Mouse (Mus musculus) frontal cortex, adult 2 months (tissue): Measurements from ENCODE around the gene Eif2b3. TPM values are rescaled to one million over a fixed set of nuclear protein-coding genes. Genes with fewer than 3 reads are reported as not detected.
A peak's percentile ranks its signal among the peaks of the same experiment; 100 is the strongest.

ENCODE experiments used
- DNase-seq, 2 experiments: peaks; one replicate each; pipeline ENCODE4 v3.0.0; 2022; ENCODE audit warnings: low spot score in 1 of 2; ENCODE audit errors: extremely low spot score in 1 of 2
- polyA plus RNA-seq: library from polyadenylated mRNA; depleted of rRNA; stranded (reverse); fragments of >200 nt; gene quantifications from 2 replicates; pipeline ENCODE4 v1.2.3, GENCODE M21; 2012

Gene Eif2b3
- polyA plus RNA-seq, 1 experiment = 18.9 TPM

DNA sequence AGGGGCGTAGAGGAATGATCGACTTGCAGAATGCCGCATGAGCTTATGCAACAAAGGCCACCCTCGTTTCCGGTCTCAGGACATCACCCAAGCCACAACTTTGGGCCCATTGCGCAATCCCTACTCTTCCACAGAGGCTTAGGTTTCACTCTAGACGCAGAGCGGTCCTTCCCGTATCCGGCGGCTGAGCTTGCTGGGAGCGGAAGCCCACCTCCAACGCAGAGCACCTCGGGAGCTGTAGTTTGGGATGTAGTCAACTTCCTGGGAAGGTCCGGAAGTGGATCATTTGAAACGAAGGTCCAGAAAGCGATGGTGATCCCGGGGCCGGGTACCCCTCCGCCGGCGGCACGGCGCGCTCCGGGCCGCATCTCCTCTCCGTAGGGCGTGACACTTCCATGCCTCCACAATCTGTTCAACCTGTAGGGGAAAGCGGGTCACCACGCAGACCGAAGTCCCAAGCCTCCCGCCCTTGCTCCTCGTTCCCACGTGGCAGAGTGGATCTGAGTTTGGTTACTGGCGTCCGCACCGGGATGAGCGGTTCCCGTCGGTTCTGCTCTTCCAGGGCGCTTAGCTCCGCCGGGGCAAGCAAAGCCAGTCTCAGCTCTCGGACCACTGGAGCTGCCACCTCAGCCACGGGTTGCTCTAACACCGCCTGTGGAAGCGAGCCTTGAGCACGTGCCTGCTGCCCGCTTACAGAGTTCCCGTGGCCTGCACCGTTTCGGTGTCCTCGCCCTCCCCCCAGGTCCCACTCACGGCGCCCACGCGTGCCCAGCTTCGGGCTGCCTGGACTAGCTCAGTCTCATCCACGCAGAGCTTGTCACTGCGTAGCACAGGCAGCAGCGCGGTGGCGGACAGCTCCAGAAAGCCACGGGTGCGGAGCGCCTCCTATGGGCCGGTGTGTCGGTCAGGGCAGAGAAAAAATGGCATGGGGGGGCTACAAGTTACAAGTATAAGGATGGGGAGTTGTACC lies 101.5 kb downstream of the Eif2b3 start:
- DNase-seq = peak; percentile 97

DNA sequence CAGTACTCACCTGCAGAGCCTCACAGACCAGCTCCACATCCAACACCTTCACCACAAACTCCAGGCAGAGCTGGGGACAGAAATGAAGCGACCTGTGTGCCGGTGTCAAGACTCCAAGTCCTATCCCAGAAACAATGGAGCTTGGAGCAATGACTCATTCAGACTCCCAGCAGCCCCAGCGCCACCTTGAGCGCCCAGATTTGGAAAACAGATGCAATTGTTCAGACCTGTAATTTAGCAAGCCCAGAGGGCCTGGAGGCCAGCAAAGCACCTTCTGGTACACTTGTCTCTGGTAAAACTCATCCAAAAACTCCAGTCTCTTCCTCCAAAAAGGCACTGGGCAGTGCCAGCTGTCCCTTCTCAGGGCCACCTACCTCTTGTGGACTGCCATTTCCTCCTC lies 103.0 kb downstream of the Eif2b3 start:
- DNase-seq = no peak

- no peak for DNase-seq
Measured at GRCm38 (mm10) chr4:117123546-117124217, 104.5 kb downstream of the Eif2b3 start.

GRCm38 (mm10) chr4:117124218-117124517 lies 105.0 kb downstream of the Eif2b3 start:
- DNase-seq = no peak

DNA sequence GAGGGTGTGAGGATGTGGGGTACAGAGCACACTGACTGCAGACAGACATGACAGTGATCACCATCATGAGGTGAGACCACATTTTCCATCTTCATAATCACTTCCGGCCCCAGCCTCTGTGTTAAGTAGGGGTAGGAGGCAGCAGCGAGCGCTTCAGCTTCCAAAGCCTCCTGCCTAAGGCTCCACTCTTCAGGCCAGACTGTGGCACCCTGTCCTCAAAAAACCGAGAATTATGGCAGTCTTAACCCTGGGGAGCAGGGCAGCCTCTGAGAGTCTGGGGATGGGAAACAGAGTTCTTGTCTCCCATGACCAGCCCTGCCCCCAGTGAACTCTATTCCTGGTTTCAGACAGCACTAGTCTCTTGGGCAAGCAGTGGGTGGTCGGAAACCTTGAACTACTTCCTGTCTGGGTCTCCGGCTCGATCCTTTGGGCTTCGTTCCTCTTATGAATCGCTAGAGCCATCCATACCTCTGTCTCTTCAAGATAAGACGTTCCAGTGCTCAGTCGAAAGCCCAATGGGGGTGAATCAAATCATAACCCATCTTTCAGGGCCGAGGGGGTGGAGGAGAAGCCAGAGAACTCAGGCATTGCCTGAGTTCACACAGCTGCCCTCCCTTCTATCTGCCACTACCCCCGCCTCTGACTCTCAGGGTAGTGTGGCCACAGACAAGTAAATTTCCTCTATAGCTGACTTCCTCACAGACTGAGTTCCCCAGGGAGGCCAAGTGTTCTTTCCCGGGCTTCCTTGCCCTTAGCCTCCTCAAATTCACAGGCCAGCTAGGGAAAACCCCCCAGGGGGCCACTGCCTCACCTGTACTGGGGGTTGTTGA lies 105.5 kb downstream of the Eif2b3 start:
- DNase-seq = peak in 1 of 2 experiments; percentile 41

- peak; percentile 52 to 83 for DNase-seq
Measured at GRCm38 (mm10) chr4:117125348-117125909, 106.2 kb downstream of the Eif2b3 start, which contains the start of gene Btbd19. Gene Btbd19, minus strand, starts transcription at chr4:117125725.

DNA sequence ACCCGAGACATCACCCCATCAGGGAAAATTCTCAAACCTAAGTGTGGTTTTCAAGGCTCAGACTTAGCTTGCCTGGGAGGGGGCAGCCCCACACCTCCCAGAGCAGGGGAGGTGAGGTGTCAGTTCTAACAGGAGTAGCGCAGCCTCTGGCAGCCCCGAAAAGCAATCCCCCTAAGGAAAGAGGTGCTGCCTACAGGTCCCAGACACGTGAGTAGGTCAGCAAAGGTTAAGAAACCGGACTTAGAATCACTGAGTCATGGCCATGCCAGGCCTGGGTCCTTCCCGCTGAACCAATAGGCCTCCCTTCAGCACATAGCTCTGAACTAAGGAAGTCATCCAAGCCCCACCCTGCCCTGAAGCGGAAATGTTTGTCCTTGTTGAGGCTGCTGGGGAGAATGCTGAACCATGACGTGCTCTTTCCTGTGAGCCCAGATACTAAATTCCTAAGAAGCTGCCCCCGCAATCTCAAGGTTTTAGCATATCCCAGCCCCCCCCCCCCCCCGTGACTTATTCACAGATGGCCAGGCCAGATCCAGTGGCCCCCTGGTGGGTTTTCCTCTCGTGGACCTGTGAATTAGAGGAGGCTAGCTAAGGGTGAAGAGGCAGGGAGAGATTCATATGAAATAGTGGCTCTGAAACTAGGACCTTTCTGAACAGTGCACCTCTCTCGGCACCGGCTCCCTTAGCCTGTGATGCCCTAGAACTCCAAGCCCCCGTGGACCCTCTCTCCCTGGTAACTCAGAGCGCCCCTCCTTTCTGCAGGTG lies 106.9 kb downstream of the Eif2b3 start:
- peak in 1 of 2 experiments; percentile 40 for DNase-seq

- DNase-seq = no peak
Measured at GRCm38 (mm10) chr4:117126675-117127290, 107.6 kb downstream of the Eif2b3 start, which contains the start of gene Tctex1d4. Gene Tctex1d4, plus strand, starts transcription at chr4:117126794.

DNA sequence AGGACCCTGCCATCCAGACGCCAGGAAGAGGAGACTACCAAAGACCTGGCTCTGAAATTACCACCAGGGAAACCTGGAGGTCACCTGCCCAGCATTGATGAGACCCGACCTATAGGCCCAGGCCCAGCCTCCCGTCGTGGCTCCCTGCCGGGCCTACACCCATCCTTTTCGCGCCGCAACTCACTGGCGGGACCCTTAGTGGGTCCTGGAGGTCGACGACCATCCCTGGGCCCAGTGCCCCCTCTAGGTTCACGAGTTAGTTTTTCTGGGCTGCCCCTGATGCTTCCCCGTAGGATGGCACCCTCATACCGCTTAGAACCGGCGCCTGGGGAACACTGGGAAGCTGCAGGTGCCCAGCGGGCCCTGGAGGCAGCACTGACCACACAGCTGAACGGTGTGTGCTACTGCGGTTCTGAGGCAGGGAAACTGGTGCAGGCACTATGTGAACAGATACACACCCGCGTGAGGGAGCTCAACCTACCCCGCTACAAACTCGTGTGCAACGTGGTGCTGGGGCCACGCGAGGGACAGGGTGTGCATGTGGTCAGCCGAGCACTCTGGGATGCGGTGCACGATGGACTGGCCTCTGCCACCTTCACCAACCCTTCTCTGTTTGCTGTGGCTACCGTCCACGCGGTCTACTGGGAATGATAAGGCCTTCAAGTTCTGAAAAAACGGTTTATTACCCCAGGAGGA lies 108.9 kb downstream of the Eif2b3 start:
- no peak for DNase-seq

- DNase-seq = no peak
Measured at GRCm38 (mm10) chr4:117130790-117131189, 111.6 kb downstream of the Eif2b3 start.

- DNase-seq = no peak
Measured at GRCm38 (mm10) chr4:117131198-117131597, 112.0 kb downstream of the Eif2b3 start.

DNA sequence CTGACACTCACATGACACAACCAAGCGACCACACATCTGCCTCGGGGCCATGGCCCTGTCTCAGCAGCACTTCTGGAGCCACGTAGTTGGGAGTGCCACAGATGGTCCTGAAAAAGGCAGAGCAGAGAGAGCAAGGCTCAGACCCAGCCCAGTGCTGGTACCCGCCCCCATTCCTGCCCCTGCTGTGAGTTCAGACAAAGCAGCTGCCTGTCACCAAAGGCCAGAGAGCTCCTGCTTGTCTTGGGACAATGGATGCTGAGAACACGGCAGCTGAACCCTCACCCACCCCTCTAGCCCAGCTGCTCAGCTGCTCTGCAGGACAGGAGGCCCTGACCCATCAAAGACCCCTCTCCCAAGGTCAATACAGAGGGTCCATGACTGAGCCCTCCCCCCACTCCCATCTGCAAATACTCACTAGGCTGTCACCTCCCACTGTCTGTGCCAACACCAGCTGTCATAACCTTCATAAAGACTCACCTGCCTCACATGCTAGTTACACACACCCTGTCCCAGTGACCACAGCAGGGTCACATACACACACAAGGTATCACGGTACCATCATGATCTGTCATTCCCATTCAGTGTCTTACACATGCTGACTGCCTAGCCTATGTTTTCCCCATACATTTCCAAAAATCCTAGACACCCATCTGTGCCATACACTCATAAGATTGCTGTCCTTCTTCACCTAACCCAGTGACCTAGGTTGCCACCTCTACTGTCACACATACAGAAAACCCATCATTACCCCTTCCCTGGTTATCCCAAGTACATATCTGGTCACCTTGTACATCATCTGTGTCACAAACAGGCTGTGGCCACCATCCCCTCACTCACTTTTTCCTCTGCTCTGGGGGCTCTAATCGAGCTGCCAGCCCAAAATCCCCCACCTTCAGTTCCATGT lies 112.9 kb downstream of the Eif2b3 start:
- DNase-seq = no peak

DNA sequence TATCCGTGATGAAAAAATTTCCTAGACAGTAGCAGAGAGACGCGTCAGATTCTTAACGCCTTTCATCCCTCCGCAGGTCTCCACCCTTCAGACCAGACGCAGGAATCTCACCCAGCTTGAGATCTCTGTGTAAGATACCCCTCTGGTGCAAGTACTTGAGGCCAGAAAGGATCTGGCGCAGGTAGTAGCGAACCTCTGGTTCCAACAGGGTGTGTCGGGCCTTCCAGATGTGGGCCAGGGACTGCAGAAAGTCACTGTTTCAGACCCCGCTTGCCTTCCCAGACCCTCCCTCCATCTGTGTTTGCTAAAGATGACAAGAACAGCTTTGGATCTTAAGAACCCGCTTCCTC lies 113.6 kb downstream of the Eif2b3 start:
- DNase-seq = no peak

DNA sequence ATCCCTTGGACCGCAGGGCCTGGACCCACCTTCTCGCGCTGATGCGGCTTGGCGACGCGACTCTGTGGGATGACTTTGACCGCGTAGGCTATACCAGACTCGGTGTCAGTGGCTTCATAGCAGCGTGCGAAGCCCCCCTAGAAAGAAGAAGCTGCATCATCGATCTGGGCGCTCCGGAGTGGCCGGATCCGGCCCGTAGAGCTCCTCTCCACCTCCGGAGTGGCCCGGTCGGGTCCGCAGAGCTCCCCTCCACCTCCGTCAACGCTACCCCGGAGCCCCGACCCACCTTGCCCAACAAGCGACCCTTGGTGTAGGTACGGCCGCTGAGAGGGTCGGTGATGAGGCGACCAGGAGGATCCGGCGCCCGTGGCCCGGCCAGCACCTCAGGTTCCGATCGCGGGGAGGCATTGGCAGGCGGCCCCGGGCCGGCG lies 114.2 kb downstream of the Eif2b3 start:
- DNase-seq = no peak

- peak; percentile 95 to 99 for DNase-seq
Measured at GRCm38 (mm10) chr4:117133817-117134600, 114.8 kb downstream of the Eif2b3 start, which contains the start of gene Plk3. Gene Plk3, minus strand, starts transcription at chr4:117133963.

DNA sequence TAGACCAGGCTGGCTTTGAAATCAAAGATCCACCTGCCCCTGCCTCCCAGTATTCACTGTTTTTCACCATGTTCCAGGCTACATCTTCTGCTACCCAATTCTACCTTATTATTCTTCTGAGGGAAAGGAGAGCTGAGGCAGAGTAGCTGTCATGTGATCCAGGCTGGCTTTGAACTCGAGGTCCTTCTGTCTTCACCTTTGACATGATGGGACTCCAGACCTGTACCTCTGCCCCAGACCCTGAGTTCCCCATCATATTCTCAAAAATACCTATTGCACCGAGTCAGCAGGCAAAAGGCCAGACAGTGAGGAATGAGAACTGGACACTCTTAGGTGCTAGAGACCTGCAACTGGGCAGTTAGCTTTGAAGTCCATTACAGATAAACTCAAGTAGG lies 115.4 kb downstream of the Eif2b3 start:
- no peak for DNase-seq

DNA sequence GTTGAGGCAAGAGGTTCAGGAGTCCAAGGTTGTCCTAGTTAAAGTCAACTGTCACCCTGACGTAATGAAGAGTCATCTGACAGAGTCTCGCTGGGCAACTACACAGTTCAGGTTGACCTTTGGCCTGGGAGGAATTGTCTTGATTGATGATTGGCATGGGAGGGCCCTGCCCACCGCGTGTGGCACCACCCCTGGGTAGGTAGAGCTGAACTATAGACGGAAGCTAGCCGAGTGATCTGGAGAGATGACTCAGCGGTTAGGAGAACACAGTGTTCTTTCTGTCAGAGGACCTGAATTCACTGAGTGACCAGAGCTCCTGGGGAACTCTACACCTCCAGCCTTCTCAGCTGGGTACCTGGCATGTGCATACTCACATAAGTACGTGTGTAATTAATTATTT lies 116.8 kb downstream of the Eif2b3 start:
- no peak for DNase-seq
